Mouse (Mus musculus) heart, adult 8-10 months (tissue): ENCODE data around the gene Ripor2. TPM values are rescaled to one million over a fixed set of nuclear protein-coding genes. Genes with fewer than 3 reads are reported as not detected.
"Not testable (repeated sequence)": the region's sequence is repeated elsewhere in the genome, so short reads cannot be mapped to it uniquely, and the experiment has no call there.

ENCODE experiments used
- DNase-seq: peaks from one replicate; pipeline ENCODE4 v3.0.0; 2022; ENCODE audit warnings: low spot score
- total RNA-seq, 4 experiments: library from RNA; stranded (reverse); gene quantifications; 2 replicates each; pipeline ENCODE4 v1.2.4; 2022

Gene Ripor2
- total RNA-seq, 4 experiments from 2014 or later = 3.9 to 11.7 (median 8.3) TPM

DNA sequence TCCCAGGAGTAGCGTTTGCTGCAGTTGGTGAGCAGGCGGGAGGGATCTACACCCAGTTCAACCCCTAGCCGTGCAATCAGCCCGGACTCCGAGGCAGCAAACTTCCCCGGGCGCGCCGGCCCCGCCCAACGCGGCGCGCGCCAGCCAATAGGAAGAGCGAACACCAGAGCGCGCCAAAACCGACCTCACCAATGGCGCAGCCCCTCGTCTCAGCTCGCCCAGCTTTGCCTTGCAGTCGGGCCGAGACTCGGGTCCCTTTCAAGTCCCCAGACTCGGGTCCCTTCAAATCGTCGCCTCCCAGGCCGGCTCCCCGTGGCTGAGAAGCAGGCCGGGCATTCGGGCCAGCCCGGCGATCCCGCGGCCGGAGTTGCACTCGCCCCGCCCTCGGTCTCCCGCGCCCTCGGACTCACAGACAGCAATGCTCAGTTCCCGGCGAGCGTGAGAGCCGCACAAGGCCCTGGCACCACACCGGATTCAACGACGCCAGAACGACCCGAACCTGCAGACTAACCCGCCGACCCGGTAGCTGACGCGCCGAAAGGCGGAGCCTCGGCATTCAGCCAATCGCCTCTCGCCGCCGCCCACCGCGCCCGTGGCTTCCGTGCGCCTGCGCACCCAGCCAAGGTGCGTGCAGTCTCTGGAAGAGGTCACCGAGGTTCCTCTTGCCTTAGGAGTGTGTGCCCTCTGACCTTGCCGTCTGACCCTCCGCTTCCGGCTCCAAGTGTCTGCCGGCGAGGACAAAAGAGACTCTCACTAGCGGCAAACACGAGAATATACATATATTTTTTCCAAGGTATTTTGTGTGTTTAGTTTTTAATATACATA, 179.6 kb downstream of the Ripor2 start, which contains the start of gene Gmnn:
Gmnn (minus strand) TSS at position 521 of the 825 bp plus-strand sequence.
- DNase-seq = peak; percentile 85

DNA sequence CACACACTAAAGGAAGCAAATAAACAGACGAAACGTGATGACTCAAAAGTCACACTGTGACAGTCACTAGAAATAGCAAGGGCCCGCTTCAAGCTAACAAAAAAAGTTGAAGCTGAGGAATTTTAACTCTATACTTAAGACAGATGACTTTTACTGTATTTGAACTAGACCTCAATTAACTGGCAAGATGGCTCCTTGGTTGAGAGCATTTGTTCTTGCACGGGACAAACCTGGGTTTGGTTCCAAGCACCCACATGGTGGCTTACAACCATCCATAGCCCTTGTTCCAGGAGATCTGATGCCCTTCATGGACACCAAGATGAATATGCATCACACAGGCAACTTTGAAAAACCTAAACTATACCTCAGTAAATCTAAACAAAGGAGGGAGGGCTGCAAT, 180.3 kb downstream of the Ripor2 start:
- DNase-seq = no peak

DNA sequence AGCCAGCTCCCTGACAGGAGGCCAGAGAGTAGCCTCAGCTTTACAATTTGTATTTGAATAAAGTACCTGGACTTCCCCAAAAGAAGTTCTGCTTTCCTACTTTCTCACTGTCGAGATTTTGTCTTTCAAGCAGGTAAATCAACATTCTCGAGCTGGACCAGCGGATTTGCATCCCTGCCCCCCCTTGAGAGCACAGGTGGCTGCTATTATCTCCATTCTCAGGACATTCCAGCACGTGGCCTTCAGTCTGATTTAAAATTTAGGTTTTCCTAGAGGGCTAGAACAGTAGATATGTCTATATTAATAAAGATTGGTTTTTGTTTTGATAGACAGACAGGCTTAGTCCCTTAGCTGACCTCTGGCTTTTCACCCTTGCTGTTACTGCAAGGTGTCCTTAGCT, 185.8 kb downstream of the Ripor2 start:
- DNase-seq = not testable (repeated sequence)

DNA sequence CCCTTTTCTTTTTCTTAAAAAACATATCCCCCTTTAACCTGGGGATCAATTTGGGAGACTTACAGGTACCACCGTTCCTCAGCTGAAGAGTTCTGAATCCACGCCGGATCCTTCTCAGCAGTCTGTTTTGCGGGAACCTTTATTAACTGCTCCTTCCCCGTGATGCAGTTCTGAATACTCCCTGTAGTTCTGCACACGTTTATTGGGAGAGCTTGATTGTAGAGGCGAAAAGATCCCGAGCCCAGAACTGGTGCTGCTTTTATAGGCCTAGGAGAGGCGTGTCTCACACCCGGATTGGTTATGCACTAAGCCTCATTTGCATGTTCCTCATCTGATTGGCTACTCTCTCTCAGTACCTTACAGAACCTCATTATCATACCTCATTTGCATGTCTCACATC, 189.5 kb downstream of the Ripor2 start:
- DNase-seq = not testable (repeated sequence)

DNA sequence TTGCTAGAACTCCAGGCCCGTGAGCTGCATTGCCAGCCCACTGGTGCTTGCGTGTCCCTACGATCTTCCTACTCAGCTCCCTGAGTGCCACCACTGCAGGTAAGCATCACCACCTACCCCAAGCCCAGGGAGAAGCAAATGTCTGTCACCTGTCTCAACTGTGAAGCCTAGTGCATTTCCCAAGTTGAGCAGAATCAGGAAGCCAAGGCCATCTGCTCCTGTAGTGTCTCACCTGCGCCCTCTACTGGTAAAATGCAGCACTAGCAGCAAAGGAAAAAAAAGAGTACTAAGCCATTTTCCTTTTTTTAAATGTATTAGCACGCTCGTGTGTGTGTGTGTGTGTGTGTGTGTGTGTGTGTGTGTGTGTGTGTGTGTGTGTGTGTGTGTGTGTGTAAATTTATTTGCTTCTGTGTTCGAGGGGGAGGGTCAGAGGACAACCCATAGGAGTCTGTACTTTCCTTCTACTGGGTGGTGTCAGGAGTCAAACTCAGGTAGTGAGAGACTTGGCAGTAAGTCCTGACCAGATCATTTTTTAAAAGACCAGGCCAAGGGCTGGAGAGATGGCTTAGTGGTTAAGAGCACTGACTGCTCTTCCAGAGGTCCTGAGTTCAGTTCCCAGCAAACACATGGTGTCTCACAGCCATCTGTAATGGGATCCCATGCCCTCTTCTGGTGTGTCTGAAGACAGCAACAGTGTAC, 194.3 kb downstream of the Ripor2 start:
- DNase-seq = peak; percentile 57

DNA sequence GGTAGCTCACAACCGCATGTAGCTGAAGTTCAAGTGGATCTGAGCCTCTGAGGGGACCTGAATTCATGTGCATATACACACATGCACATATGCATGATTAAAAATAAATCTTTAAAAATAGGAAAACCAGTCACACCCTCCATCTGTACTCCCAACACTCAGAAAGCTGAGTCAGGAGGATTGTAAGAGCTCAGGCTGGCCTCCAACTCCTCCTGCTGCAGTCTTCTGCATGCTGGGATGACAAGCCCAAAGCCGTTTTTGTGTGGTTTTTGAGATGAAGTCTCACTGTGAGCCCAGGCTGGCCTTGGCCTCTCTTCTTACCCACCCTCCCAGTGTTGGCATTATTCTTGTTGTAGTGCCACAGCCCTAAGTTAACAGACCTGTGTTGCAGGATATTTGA, 196.0 kb downstream of the Ripor2 start:
- DNase-seq = no peak

DNA sequence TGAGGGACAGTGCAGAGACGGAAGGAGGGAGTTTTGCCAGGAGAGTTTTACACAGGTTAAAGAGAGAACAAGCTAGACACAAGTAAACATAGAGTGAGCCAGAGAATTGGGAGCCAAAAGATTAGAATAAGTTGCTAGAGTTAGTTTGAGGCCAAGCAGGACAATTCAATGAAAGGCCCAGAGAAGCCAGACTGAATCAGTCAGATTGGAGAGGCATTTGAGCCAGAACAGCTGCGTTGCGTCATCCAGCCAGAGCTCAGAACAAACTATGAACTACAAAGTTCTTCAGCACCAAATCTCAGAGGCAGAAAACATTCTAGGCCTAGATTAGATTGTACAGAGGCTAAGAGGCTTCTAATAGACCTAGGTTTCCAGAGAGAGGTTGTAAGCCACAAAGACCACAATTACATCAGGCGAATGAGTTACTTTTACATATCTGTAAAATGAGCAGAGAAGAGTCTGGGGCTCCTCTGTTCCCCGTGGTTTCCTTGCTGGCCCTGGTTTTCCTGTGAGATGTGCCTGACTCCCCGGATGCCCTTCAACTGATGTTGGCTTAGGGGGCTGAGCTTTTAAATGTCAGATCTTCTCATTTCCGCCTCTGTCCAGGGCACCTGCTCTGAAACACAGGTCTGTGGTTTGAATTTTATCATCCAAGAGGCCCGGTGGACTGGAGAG, 196.9 kb downstream of the Ripor2 start:
- DNase-seq = no peak

DNA sequence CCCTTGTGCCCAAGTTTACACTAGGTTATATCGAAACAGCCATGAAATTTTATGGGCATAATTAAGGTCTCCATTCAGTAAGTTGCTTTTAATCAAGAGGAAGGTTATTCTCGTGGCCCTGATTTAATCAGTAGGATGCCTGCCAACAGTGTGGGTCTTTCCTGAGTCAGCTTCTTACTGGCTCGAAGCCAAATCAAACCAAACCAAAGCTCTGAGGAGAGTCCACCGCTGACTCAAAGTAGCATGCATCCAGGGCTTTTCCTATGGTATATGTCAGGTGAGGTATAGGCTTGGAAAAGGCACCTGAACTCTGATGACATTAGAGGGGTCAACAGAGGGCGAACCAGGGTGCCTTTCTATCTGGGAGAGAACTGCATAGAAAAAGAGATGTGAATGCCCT, 199.9 kb downstream of the Ripor2 start:
- no peak for DNase-seq

Other genes with a start within 250 kb of the Ripor2 start
- gene Armh2, start 159.0 kb downstream of the Ripor2 start, total RNA-seq = not detected
- 10 to 100 TPM; 48.1 to 77.5 (median 69.4) TPM for gene Gmnn, start 179.7 kb downstream of the Ripor2 start, total RNA-seq
- gene BC005537, start 219.5 kb downstream of the Ripor2 start, total RNA-seq = 100 to 1,000 TPM; 108 to 118 (median 112) TPM
- 100 to 1,000 TPM; 404 to 453 (median 416) TPM for gene Acot13, start 249.4 kb downstream of the Ripor2 start, total RNA-seq
- 10 to 100 TPM; 11.3 to 14.2 (median 13.3) TPM for gene Tdp2, start 249.5 kb downstream of the Ripor2 start, total RNA-seq